Mouse (Mus musculus): ENCODE results near the gene Ubb. TPM values are rescaled to one million over a fixed set of nuclear protein-coding genes. Genes with fewer than 3 reads are reported as not detected.

Gene Ubb
- polyA plus RNA-seq, 1 experiment from 2014 or later, result 2,001 TPM

DNA sequence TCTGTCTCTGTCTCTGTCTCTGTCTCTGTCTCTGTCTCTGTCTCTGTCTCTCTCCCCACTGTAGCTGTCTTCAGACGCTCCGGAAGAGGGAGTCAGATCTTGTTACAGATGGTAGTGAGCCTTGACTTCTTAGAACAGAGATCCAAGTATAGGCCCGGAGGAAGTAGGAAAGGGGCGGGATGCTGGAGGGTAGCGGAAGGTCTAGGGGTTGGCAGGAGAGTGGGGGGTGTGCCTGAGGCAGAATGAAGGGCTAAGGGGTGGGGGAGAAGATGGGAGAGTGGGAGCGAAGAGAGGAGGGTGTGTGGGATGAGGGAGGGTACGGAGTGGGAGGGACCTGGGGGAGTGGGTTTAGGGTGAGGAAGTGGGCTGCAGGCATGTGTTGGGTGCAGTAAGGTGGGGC lies 14.8 kb downstream of the Ubb start:
- no peaks in the 10 kb centered on the region for H3K9me3 ChIP-seq (ENCODE audit: control insufficient read depth, low read length)
- H3K27ac ChIP-seq (ENCODE audit: low read depth, low read length), result no peak overlapping the region
- H3K4me2 ChIP-seq, result no peak overlapping the region
- H3K4me1 ChIP-seq (replicated peaks; ENCODE audit: control insufficient read depth, insufficient read depth, low read length), result peaks cover 4% of the 10 kb centered on the region; the same call in 1 of the 2 replicates
- DNase-seq (ENCODE audit: low spot score), result no peak
- H3K9ac ChIP-seq (ENCODE audit: low read depth, low read length), result no peak overlapping the region
- ATAC-seq (replicated peaks; ENCODE audit: low FRiP score), result no peak
- no peak overlapping the region for H3K4me3 ChIP-seq (ENCODE audit: low read depth, low read length)
- no peaks in the 10 kb centered on the region for H3K36me3 ChIP-seq (ENCODE audit: control insufficient read depth, insufficient read depth, low read length)
- H3K27me3 ChIP-seq (replicated peaks; ENCODE audit: control insufficient read depth, insufficient read depth, low read length), result no peaks in the 10 kb centered on the region
- 55% methylated on average over 7 of the region's 7 CpGs for WGBS

- Histone ChIP-seq H3K36me3 (ENCODE audit: control insufficient read depth, insufficient read depth, low read length) (no peaks in the 10 kb centered on the region), H3K4me2 (no peak overlapping the region), H3K9me3 (ENCODE audit: control insufficient read depth, low read length) (no peaks in the 10 kb centered on the region), H3K27ac (ENCODE audit: low read depth, low read length) (no peak overlapping the region), H3K27me3 (replicated peaks; ENCODE audit: control insufficient read depth, insufficient read depth, low read length) (no peaks in the 10 kb centered on the region), H3K4me1 (replicated peaks; ENCODE audit: control insufficient read depth, insufficient read depth, low read length) (peaks cover 4% of the 10 kb centered on the region; the same call in 1 of the 2 replicates), H3K4me3 (ENCODE audit: low read depth, low read length) (no peak overlapping the region), H3K9ac (ENCODE audit: low read depth, low read length) (no peak overlapping the region)
- DNase-seq (ENCODE audit: low spot score) (no peak), ATAC-seq (replicated peaks; ENCODE audit: low FRiP score) (no peak)
- 53% methylated on average over 1 of the region's 1 CpGs for WGBS
Measured at GRCm38 (mm10) chr11:62566211-62566610, 15.2 kb downstream of the Ubb start.

DNA sequence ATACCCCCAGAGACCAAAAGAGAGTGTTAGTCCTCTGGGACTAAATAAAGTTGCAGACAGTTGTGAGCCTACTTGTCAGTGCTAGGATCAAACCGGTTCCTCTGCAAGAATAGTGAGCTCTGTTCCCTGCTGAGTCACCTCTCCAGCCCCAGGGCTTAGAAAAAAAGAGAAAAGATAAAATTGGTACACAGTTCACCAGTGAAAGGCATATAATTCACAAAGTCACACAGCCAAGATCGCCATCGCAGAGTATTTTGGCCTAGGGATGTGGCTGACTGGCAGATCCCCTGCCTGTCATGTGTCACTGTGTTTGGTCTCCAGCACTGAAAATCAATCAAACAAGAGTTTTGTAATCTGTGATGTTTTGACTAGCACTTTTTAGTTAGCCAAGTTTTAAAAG lies 17.3 kb downstream of the Ubb start:
- no peaks in the 10 kb centered on the region for H3K36me3 ChIP-seq (ENCODE audit: control insufficient read depth, insufficient read depth, low read length)
- H3K9ac ChIP-seq (ENCODE audit: low read depth, low read length), result no peak overlapping the region
- peaks cover 4% of the 10 kb centered on the region; the same call in 1 of the 2 replicates for H3K4me1 ChIP-seq (replicated peaks; ENCODE audit: control insufficient read depth, insufficient read depth, low read length)
- H3K27me3 ChIP-seq (replicated peaks; ENCODE audit: control insufficient read depth, insufficient read depth, low read length), result no peaks in the 10 kb centered on the region
- no peak overlapping the region for H3K4me3 ChIP-seq (ENCODE audit: low read depth, low read length)
- DNase-seq (ENCODE audit: low spot score) (no peak), ATAC-seq (replicated peaks; ENCODE audit: low FRiP score) (no peak)
- no peaks in the 10 kb centered on the region for H3K9me3 ChIP-seq (ENCODE audit: control insufficient read depth, low read length)
- WGBS, result 69% methylated on average over 3 of the region's 3 CpGs
- no peak overlapping the region for H3K27ac ChIP-seq (ENCODE audit: low read depth, low read length)
- no peak overlapping the region for H3K4me2 ChIP-seq

DNA sequence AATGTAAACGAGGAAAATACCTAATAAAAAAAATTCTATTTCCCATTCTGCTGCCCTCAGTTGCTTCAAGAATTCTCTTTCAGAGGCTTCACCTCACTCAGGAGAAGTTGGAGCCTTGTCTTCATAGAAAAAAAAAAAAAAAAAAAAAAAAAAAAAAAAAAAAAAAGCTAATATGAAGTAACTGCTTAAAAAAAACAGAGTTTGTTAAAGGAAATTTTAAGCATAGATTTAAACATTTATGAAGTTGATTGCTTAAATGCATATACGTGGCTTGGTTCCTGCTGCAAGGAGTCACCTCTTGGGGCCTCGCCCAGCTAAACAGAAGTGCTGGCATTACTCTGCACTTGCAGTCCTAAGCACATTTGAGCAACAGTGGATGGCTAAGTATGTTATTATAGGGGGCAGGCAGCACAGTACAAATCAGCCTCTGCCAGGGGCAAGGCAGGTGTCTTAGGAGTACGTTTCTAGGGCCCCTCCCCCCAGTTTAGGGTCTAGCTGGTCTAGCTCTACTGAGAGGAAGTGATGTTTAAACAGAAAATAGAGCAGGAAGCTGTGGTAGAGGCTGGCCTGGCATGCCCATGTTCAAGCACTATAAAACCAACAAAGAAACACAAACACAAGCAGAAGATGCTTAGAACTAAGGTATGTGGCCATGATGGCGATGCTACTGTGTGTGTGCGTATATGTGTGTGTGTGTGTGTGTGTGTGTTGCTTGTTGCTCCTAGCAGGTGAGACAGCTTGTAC lies 23.2 kb downstream of the Ubb start, which contains the start of gene Trpv2:
Gene Trpv2, plus strand, starts transcription at position 528 of the 744 bp plus-strand sequence.
- H3K9ac ChIP-seq (ENCODE audit: low read depth, low read length), result no peak within 1 kb of the TSS; the same call in 1 of the 2 replicates
- no peak for DNase-seq (ENCODE audit: low spot score)
- no peaks in the 10 kb centered on the region for H3K27me3 ChIP-seq (replicated peaks; ENCODE audit: control insufficient read depth, insufficient read depth, low read length)
- no peak for ATAC-seq (replicated peaks; ENCODE audit: low FRiP score)
- no peaks in the 10 kb centered on the region for H3K36me3 ChIP-seq (ENCODE audit: control insufficient read depth, insufficient read depth, low read length)
- H3K9me3 ChIP-seq (ENCODE audit: control insufficient read depth, low read length), result no peaks in the 10 kb centered on the region
- H3K4me2 ChIP-seq, result peak within 1 kb of the TSS; percentile 100
- no peak within 1 kb of the TSS for H3K27ac ChIP-seq (ENCODE audit: low read depth, low read length)
- 76% methylated on average over 6 of the region's 6 CpGs for WGBS
- H3K4me1 ChIP-seq (replicated peaks; ENCODE audit: control insufficient read depth, insufficient read depth, low read length), result peaks cover 18% of the 10 kb centered on the region
- peak within 1 kb of the TSS; percentile 61 for H3K4me3 ChIP-seq (ENCODE audit: low read depth, low read length)

- H3K9me3 ChIP-seq (ENCODE audit: control insufficient read depth, low read length), result no peaks in the 10 kb centered on the region
- peaks cover 18% of the 10 kb centered on the region for H3K4me1 ChIP-seq (replicated peaks; ENCODE audit: control insufficient read depth, insufficient read depth, low read length)
- no peaks in the 10 kb centered on the region for H3K27me3 ChIP-seq (replicated peaks; ENCODE audit: control insufficient read depth, insufficient read depth, low read length)
- H3K27ac ChIP-seq (ENCODE audit: low read depth, low read length), result no peak overlapping the region
- 72% methylated on average over 4 of the region's 4 CpGs for WGBS
- no peak overlapping the region for H3K4me3 ChIP-seq (ENCODE audit: low read depth, low read length)
- H3K36me3 ChIP-seq (ENCODE audit: control insufficient read depth, insufficient read depth, low read length), result no peaks in the 10 kb centered on the region
- DNase-seq (ENCODE audit: low spot score) (no peak), ATAC-seq (replicated peaks; ENCODE audit: low FRiP score) (no peak)
- H3K4me2 ChIP-seq, result peak overlapping the region; percentile 37
- no peak overlapping the region for H3K9ac ChIP-seq (ENCODE audit: low read depth, low read length)
Measured at GRCm38 (mm10) chr11:62574703-62575085, 23.7 kb downstream of the Ubb start.

DNA sequence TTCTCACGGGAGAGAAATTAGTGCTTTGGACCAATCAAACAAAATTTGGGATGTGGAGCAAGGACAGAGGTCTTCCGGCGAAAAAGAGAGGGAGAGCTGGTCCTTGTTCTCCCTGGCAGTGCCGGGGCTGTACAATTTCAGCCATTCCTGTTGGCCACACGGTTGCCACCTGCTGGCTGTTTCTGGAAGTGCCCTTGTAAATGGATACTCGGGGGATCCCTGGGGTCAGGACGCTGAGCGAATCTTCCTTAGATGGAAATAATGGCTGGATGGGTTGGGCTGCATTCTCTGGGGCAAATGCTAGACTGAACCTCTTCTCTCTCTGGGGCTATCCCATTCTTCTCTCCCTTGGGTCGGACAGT lies 24.3 kb downstream of the Ubb start:
- Histone ChIP-seq H3K4me1 (replicated peaks; ENCODE audit: control insufficient read depth, insufficient read depth, low read length) (peaks cover 18% of the 10 kb centered on the region), H3K36me3 (ENCODE audit: control insufficient read depth, insufficient read depth, low read length) (no peaks in the 10 kb centered on the region), H3K9ac (ENCODE audit: low read depth, low read length) (peak overlapping the region; percentile 61), H3K4me3 (ENCODE audit: low read depth, low read length) (peak overlapping the region; percentile 61), H3K27me3 (replicated peaks; ENCODE audit: control insufficient read depth, insufficient read depth, low read length) (no peaks in the 10 kb centered on the region), H3K27ac (ENCODE audit: low read depth, low read length) (peak overlapping the region; percentile 75), H3K9me3 (ENCODE audit: control insufficient read depth, low read length) (no peaks in the 10 kb centered on the region), H3K4me2 (peak overlapping the region; percentile 100)
- ATAC-seq (replicated peaks; ENCODE audit: low FRiP score) (peak; percentile 62), DNase-seq (ENCODE audit: low spot score) (peak; percentile 81)
- 4% methylated on average over 9 of the region's 9 CpGs for WGBS

- Histone ChIP-seq H3K9me3 (ENCODE audit: control insufficient read depth, low read length) (no peaks in the 10 kb centered on the region), H3K9ac (ENCODE audit: low read depth, low read length) (peak overlapping the region; percentile 61), H3K4me3 (ENCODE audit: low read depth, low read length) (peak overlapping the region; percentile 61), H3K27ac (ENCODE audit: low read depth, low read length) (peak overlapping the region; percentile 75), H3K27me3 (replicated peaks; ENCODE audit: control insufficient read depth, insufficient read depth, low read length) (no peaks in the 10 kb centered on the region), H3K36me3 (ENCODE audit: control insufficient read depth, insufficient read depth, low read length) (no peaks in the 10 kb centered on the region), H3K4me1 (replicated peaks; ENCODE audit: control insufficient read depth, insufficient read depth, low read length) (peaks cover 22% of the 10 kb centered on the region), H3K4me2 (peak overlapping the region; percentile 100)
- ATAC-seq (replicated peaks; ENCODE audit: low FRiP score) (peak; percentile 42), DNase-seq (ENCODE audit: low spot score) (peak; percentile 56)
- WGBS, result 3% methylated on average over 27 of the region's 27 CpGs
Measured at GRCm38 (mm10) chr11:62575659-62576438, 24.9 kb downstream of the Ubb start.

DNA sequence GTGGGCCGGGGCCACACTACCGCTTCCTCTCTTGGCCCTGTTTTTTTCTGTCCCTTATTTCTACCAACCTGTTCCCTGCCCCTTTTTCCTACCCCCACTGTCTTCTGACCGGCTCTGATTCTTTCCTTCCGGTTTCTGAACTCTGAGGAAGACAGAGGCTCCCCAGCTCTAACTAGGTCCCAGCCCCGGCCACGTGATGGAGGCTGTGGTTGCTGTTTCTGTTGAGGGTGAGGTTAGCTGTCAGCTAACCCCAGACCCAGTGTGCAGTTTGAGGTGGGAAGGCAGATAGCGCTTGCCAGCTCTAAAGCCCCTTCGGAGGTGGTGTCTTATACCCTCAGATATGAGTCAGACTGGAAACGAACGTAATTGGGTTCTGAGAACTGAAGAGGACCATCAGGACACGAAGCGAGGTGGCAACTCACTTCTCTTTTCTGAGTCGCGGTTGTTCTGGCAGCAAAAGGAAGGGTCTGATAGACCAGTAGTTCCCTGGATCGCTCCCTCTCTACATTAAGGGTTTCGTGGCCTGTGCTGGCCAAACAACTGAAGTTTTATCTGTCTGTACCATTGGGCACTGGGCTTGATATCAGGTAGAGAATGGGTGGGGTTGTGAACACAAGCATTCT lies 25.7 kb downstream of the Ubb start:
- peak overlapping the region; percentile 61 for H3K4me3 ChIP-seq (ENCODE audit: low read depth, low read length)
- no peaks in the 10 kb centered on the region for H3K36me3 ChIP-seq (ENCODE audit: control insufficient read depth, insufficient read depth, low read length)
- H3K4me1 ChIP-seq (replicated peaks; ENCODE audit: control insufficient read depth, insufficient read depth, low read length), result peaks cover 22% of the 10 kb centered on the region
- WGBS, result 28% methylated on average over 16 of the region's 16 CpGs
- no peaks in the 10 kb centered on the region for H3K9me3 ChIP-seq (ENCODE audit: control insufficient read depth, low read length)
- DNase-seq (ENCODE audit: low spot score) (peak; percentile 61), ATAC-seq (replicated peaks; ENCODE audit: low FRiP score) (peak; percentile 75)
- H3K9ac ChIP-seq (ENCODE audit: low read depth, low read length), result peak overlapping the region; percentile 45
- H3K27ac ChIP-seq (ENCODE audit: low read depth, low read length), result peak overlapping the region; percentile 75
- H3K4me2 ChIP-seq, result peak overlapping the region; percentile 100
- no peaks in the 10 kb centered on the region for H3K27me3 ChIP-seq (replicated peaks; ENCODE audit: control insufficient read depth, insufficient read depth, low read length)
